Mouse (Mus musculus): Measurements from ENCODE around the gene Thap7. TPM values are rescaled to one million over a fixed set of nuclear protein-coding genes. Genes with fewer than 3 reads are reported as not detected.

The Thap7 gene
- 50.2 and 55.6 TPM in 2 replicates for polyA plus RNA-seq (2014; fragmentation: Nextera tagmentation; extraction: Ambion mirVana)

DNA sequence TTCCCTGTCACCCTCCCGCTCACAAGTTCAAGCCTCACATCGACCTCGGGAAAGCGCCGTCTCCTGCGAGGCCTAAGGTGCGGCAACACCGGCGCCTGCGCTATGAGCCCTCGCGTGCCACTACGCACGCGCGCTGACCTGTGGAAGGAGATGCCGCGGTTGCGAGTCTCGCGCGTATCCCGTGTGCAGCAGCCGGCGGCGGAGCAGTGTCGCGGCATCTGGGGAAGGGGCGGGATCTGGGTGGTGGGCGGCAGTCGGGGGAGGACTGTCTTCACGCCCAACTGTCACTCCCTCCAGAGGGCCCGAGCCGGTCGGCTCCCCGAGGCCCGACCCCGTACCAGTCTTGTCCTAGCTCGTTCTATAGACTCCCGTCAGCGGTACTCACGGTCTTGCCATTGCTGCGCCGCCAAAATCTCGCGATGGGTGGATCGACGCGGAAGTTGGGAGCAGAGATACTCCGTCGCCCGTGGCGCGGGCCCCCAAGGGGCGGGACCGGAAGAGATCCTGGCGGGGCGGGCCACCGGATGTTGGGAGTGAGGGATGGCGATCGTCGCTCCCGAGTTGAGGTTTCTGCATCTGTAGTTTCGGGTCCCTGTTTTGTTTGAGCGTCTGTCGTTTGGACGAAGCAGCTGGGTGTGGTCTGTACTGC is at the start of gene Thap7:
Thap7 (minus strand) TSS at position 497 of the 649 bp plus-strand sequence.
- Histone ChIP-seq H3K9ac (ENCODE audit: low read length) (peak within 1 kb of the TSS; percentile 81), H3K27ac (ENCODE audit: low read depth, low read length) (peak within 1 kb of the TSS; percentile 92), H3K9me3 (ENCODE audit: control insufficient read depth, low read length) (no peaks in the 10 kb centered on the region), H3K27me3 (ENCODE audit: control insufficient read depth, insufficient read depth, low read length) (no peaks in the 10 kb centered on the region), H3K4me2 (ENCODE audit: low read depth, low read length, severe bottlenecking) (peak within 1 kb of the TSS; percentile 67), H3K36me3 (ENCODE audit: control insufficient read depth, insufficient read depth, low read length) (peaks cover 5% of the 10 kb centered on the region; the same call in 1 of the 2 replicates), H3K4me3 (ENCODE audit: low read depth, low read length) (peak within 1 kb of the TSS; percentile 64), H3K4me1 (replicated peaks; ENCODE audit: control insufficient read depth, insufficient read depth, low read length) (peaks cover 10% of the 10 kb centered on the region)
- DNase-seq (ENCODE audit: low spot score) (peak; percentile 99), ATAC-seq (replicated peaks; ENCODE audit: low FRiP score) (peak; percentile 96)
- WGBS = 0% methylated on average over 67 of the region's 67 CpGs

DNA sequence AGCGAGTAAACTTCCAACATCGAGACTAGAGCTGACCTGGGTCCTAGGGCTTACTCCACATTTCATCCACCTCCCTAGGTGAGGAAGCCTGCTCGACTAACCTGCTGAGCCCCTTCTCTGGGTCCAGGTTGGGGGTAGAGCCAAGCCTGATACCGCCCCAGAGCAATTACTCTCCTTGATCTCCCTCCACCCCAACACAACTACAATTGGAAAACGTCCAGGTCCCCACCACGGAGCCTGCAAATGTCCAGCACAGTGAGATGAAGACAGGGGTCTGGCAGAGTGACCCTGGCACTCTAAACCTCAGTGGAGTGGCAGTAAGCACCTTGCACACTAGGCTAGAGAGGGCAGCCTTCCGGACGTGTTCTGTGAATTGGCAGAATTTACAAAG is 45.9 kb upstream of the Thap7 start:
- DNase-seq (ENCODE audit: low spot score) = no peak
- no peak for ATAC-seq (replicated peaks; ENCODE audit: low FRiP score)
- Histone ChIP-seq H3K9ac (ENCODE audit: low read length) (peak overlapping the region; percentile 54; the same call in 1 of the 2 replicates), H3K27me3 (ENCODE audit: control insufficient read depth, insufficient read depth, low read length) (peaks cover 19% of the 10 kb centered on the region), H3K36me3 (ENCODE audit: control insufficient read depth, insufficient read depth, low read length) (no peaks in the 10 kb centered on the region), H3K4me3 (ENCODE audit: low read depth, low read length) (peak overlapping the region; percentile 42), H3K4me2 (ENCODE audit: low read depth, low read length, severe bottlenecking) (peak overlapping the region; percentile 78), H3K9me3 (ENCODE audit: control insufficient read depth, low read length) (no peaks in the 10 kb centered on the region), H3K4me1 (replicated peaks; ENCODE audit: control insufficient read depth, insufficient read depth, low read length) (0 out of 2 replicates have a peak, but pooled peaks cover 3% of the 10 kb centered on the region), H3K27ac (ENCODE audit: low read depth, low read length) (no peak overlapping the region)
- 17% methylated on average over 8 of the region's 8 CpGs for WGBS

GRCm38 (mm10) chr16:17575870-17576824 is 45.2 kb upstream of the Thap7 start:
- peak overlapping the region; percentile 78 for H3K4me2 ChIP-seq (ENCODE audit: low read depth, low read length, severe bottlenecking)
- H3K9ac ChIP-seq (ENCODE audit: low read length) = peak overlapping the region; percentile 54
- H3K27ac ChIP-seq (ENCODE audit: low read depth, low read length) = no peak overlapping the region
- DNase-seq (ENCODE audit: low spot score) (peak; percentile 62), ATAC-seq (replicated peaks; ENCODE audit: low FRiP score) (peak; percentile 24; the same call in 1 of the 2 replicates)
- no peaks in the 10 kb centered on the region for H3K9me3 ChIP-seq (ENCODE audit: control insufficient read depth, low read length)
- H3K4me1 ChIP-seq (replicated peaks; ENCODE audit: control insufficient read depth, insufficient read depth, low read length) = 0 out of 2 replicates have a peak, but pooled peaks cover 3% of the 10 kb centered on the region
- H3K27me3 ChIP-seq (ENCODE audit: control insufficient read depth, insufficient read depth, low read length) = peaks cover 19% of the 10 kb centered on the region
- no peaks in the 10 kb centered on the region for H3K36me3 ChIP-seq (ENCODE audit: control insufficient read depth, insufficient read depth, low read length)
- H3K4me3 ChIP-seq (ENCODE audit: low read depth, low read length) = peak overlapping the region; percentile 42
- WGBS = 15% methylated on average over 44 of the region's 45 CpGs

DNA sequence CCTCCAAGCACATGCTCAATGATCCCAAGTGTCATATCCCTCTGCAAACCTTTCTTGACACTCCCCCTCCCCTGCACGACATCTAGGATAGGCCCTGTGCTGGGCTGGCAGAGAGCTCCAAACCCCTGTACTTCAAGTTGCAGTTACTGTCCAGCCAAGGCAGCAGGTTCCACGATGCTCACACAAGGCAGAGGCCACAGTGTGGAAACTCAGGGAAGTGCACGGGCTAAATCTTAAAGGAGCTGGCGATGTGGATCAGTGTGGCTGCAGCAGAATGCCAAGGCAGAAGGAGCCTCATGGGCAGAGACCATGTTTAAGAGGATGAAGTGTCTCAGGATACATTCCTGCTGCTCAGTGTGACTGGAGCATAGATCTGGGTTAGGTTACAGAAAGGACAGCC is 35.2 kb upstream of the Thap7 start:
- no peak overlapping the region for H3K9ac ChIP-seq (ENCODE audit: low read length)
- no peaks in the 10 kb centered on the region for H3K36me3 ChIP-seq (ENCODE audit: control insufficient read depth, insufficient read depth, low read length)
- H3K9me3 ChIP-seq (ENCODE audit: control insufficient read depth, low read length) = no peaks in the 10 kb centered on the region
- H3K4me3 ChIP-seq (ENCODE audit: low read depth, low read length) = no peak overlapping the region
- H3K4me2 ChIP-seq (ENCODE audit: low read depth, low read length, severe bottlenecking) = no peak overlapping the region
- H3K27me3 ChIP-seq (ENCODE audit: control insufficient read depth, insufficient read depth, low read length) = peaks cover 2% of the 10 kb centered on the region; the same call in 1 of the 2 replicates
- H3K4me1 ChIP-seq (replicated peaks; ENCODE audit: control insufficient read depth, insufficient read depth, low read length) = 0 out of 2 replicates have a peak, but pooled peaks cover 2% of the 10 kb centered on the region
- H3K27ac ChIP-seq (ENCODE audit: low read depth, low read length) = no peak overlapping the region
- 27% methylated on average over 4 of the region's 4 CpGs for WGBS
- ATAC-seq (replicated peaks; ENCODE audit: low FRiP score) (no peak), DNase-seq (ENCODE audit: low spot score) (no peak)

DNA sequence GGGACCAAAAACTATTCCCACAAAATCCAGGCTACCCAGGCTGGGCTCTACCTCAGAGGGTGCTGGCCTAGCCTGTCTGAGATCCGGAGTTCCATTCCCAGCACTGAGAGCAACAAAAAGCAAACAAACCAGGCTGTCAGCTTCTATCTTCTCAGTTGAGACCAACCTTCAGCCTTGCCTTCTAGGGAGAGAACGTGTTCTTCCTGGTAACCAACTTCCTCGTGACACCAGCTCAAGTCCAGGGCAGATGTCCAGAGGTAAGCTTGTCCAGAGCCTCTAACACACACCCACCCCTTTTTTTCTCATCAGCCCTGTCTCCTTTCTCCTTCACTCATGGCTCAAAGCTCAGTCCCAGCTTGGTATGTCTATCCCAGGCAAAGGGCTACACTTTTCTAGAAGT is 33.8 kb upstream of the Thap7 start:
- DNase-seq (ENCODE audit: low spot score) (no peak), ATAC-seq (replicated peaks; ENCODE audit: low FRiP score) (no peak)
- H3K9me3 ChIP-seq (ENCODE audit: control insufficient read depth, low read length) = no peaks in the 10 kb centered on the region
- no peak overlapping the region for H3K4me2 ChIP-seq (ENCODE audit: low read depth, low read length, severe bottlenecking)
- H3K27ac ChIP-seq (ENCODE audit: low read depth, low read length) = no peak overlapping the region
- no peaks in the 10 kb centered on the region for H3K36me3 ChIP-seq (ENCODE audit: control insufficient read depth, insufficient read depth, low read length)
- H3K9ac ChIP-seq (ENCODE audit: low read length) = no peak overlapping the region
- peaks cover 4% of the 10 kb centered on the region; the same call in 1 of the 2 replicates for H3K4me1 ChIP-seq (replicated peaks; ENCODE audit: control insufficient read depth, insufficient read depth, low read length)
- H3K27me3 ChIP-seq (ENCODE audit: control insufficient read depth, insufficient read depth, low read length) = peaks cover 2% of the 10 kb centered on the region; the same call in 1 of the 2 replicates
- no peak overlapping the region for H3K4me3 ChIP-seq (ENCODE audit: low read depth, low read length)
- 86% methylated on average over 3 of the region's 3 CpGs for WGBS

DNA sequence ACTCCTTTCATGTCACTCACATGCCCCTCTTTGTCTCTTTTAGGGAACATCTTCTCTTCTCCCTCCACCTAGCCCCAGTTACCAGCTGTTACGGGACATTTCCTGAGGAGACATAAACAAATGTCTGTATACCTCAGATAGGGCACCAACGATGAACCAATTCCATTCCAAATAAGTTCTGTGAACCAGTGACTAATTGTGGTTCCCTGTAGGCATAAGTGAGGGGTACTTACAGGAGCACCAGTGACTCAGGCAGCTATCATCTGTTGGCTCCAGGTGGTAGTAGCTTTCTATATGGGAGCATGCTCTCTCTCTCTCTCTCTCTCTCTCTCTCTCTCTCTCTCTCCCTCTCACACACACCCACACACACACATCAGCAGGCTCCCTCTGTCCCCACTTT is 33.3 kb upstream of the Thap7 start:
- Histone ChIP-seq H3K9ac (ENCODE audit: low read length) (no peak overlapping the region), H3K36me3 (ENCODE audit: control insufficient read depth, insufficient read depth, low read length) (no peaks in the 10 kb centered on the region), H3K4me2 (ENCODE audit: low read depth, low read length, severe bottlenecking) (no peak overlapping the region), H3K27me3 (ENCODE audit: control insufficient read depth, insufficient read depth, low read length) (peaks cover 2% of the 10 kb centered on the region; the same call in 1 of the 2 replicates), H3K4me3 (ENCODE audit: low read depth, low read length) (no peak overlapping the region), H3K27ac (ENCODE audit: low read depth, low read length) (no peak overlapping the region), H3K9me3 (ENCODE audit: control insufficient read depth, low read length) (no peaks in the 10 kb centered on the region), H3K4me1 (replicated peaks; ENCODE audit: control insufficient read depth, insufficient read depth, low read length) (peaks cover 5% of the 10 kb centered on the region; the same call in 1 of the 2 replicates)
- WGBS = 85% methylated on average over 2 of the region's 2 CpGs
- no peak for DNase-seq (ENCODE audit: low spot score)
- no peak for ATAC-seq (replicated peaks; ENCODE audit: low FRiP score)

DNA sequence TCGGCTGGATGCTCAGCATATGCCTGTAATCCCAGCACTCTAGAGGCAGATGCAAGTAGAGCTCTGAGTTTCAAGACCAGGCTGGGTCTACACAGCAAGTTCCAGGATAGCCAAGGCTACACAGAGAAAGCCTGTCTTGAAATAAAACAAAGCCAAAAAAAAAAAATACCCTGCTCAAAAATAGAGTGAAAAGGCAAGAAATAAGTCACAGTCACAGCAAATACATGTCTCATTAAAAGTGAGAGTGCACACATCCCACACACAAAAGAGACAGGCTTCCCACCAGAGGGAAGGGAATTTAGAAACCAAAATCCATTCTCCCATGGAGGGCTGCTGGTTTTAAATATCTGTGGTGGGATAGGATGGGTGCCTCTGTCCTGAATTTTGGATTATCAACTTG is 32.6 kb upstream of the Thap7 start:
- peaks cover 2% of the 10 kb centered on the region; the same call in 1 of the 2 replicates for H3K27me3 ChIP-seq (ENCODE audit: control insufficient read depth, insufficient read depth, low read length)
- 32% methylated on average over 1 of the region's 1 CpGs for WGBS
- no peak for DNase-seq (ENCODE audit: low spot score)

DNA sequence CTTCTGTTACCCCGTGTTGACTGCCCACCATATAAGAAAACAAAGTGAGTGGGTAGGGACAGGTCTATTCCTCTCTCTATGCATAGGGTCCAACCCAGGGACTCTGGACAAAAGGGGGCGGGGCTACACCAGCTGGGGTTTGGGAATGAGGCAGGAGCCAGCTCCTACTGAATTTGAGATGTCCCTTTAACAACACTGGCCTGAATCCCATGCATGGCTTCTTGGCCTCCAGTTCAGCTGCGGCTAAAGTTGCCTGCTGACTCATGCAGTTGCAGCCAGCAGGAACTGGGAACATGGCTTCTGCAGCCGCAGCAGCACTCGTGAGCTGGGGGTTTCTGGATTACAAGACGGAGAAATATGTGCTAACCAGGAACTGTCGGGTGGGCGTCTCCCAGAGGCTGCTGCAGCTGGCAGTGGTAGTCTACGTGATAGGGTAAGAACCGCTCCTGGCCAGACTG is 30.8 kb upstream of the Thap7 start, which contains the start of gene P2rx6:
P2rx6 (plus strand) TSS at position 135 of the 458 bp plus-strand sequence.
- Histone ChIP-seq H3K27ac (ENCODE audit: low read depth, low read length) (no peak within 1 kb of the TSS), H3K27me3 (ENCODE audit: control insufficient read depth, insufficient read depth, low read length) (peaks cover 2% of the 10 kb centered on the region; the same call in 1 of the 2 replicates), H3K4me2 (ENCODE audit: low read depth, low read length, severe bottlenecking) (peak within 1 kb of the TSS; percentile 57), H3K36me3 (ENCODE audit: control insufficient read depth, insufficient read depth, low read length) (no peaks in the 10 kb centered on the region), H3K4me1 (replicated peaks; ENCODE audit: control insufficient read depth, insufficient read depth, low read length) (peaks cover 16% of the 10 kb centered on the region), H3K9me3 (ENCODE audit: control insufficient read depth, low read length) (no peaks in the 10 kb centered on the region), H3K9ac (ENCODE audit: low read length) (peak within 1 kb of the TSS; percentile 16), H3K4me3 (ENCODE audit: low read depth, low read length) (peak within 1 kb of the TSS; percentile 15)
- DNase-seq (ENCODE audit: low spot score) (peak; percentile 73), ATAC-seq (replicated peaks; ENCODE audit: low FRiP score) (peak; percentile 63)
- 3% methylated on average over 10 of the region's 10 CpGs for WGBS

More for the DNA sequence above, 32.6 kb upstream of the Thap7 start:
- no peak overlapping the region for H3K4me3 ChIP-seq (ENCODE audit: low read depth, low read length)
- no peak overlapping the region for H3K9ac ChIP-seq (ENCODE audit: low read length)
- no peak overlapping the region for H3K27ac ChIP-seq (ENCODE audit: low read depth, low read length)
- H3K4me1 ChIP-seq (replicated peaks; ENCODE audit: control insufficient read depth, insufficient read depth, low read length) = peaks cover 11% of the 10 kb centered on the region
- H3K9me3 ChIP-seq (ENCODE audit: control insufficient read depth, low read length) = no peaks in the 10 kb centered on the region
- H3K4me2 ChIP-seq (ENCODE audit: low read depth, low read length, severe bottlenecking) = no peak overlapping the region
- no peaks in the 10 kb centered on the region for H3K36me3 ChIP-seq (ENCODE audit: control insufficient read depth, insufficient read depth, low read length)
- ATAC-seq (replicated peaks; ENCODE audit: low FRiP score) = no peak

Data from forebrain, embryonic 11.5 days (tissue).